Mouse (Mus musculus): ENCODE measurements around the gene Nol10. TPM values are rescaled to one million over a fixed set of nuclear protein-coding genes. Genes with fewer than 3 reads are reported as not detected.

The Nol10 gene
- polyA plus RNA-seq, 1 experiment from 2014 or later: 15.0 TPM

- H3K9me3 ChIP-seq (replicated peaks; ENCODE audit: low read length): no peaks in the 10 kb centered on the region
Observed at GRCm38 (mm10) chr12:17411242-17411641, 63.0 kb downstream of the Nol10 start.

GRCm38 (mm10) chr12:17411797-17412526 lies 63.7 kb downstream of the Nol10 start:
- ATAC-seq (replicated peaks; ENCODE audit: low FRiP score, low read depth) (no peak), DNase-seq (ENCODE audit: low spot score) (no peak)
- H3K9me3 ChIP-seq (replicated peaks; ENCODE audit: low read length): no peaks in the 10 kb centered on the region
- H3K27ac ChIP-seq: no peak overlapping the region
- no peaks in the 10 kb centered on the region for H3K4me1 ChIP-seq (replicated peaks; ENCODE audit: insufficient read depth, low read length)
- H3K9ac ChIP-seq (ENCODE audit: low read depth, low read length): no peak overlapping the region
- no peak overlapping the region for H3K4me2 ChIP-seq (ENCODE audit: low read length)
- TF ChIP-seq CTCF (IDR thresholded peaks at IDR 0.05; ENCODE audit: low read depth): no peak
- H3K36me3 ChIP-seq (ENCODE audit: insufficient read depth, low read length): peaks cover 28% of the 10 kb centered on the region
- no peaks in the 10 kb centered on the region for H3K27me3 ChIP-seq (ENCODE audit: insufficient read depth, low read length)
- 59% methylated on average over 12 of the region's 12 CpGs for WGBS
- H3K4me3 ChIP-seq (replicated peaks; ENCODE audit: low read depth, low read length): no peak overlapping the region

More at GRCm38 (mm10) chr12:17411242-17411641, 63.0 kb downstream of the Nol10 start:
- ATAC-seq (replicated peaks; ENCODE audit: low FRiP score, low read depth): no peak
- Histone ChIP-seq H3K27ac (no peak overlapping the region), H3K4me1 (replicated peaks; ENCODE audit: insufficient read depth, low read length) (no peaks in the 10 kb centered on the region), H3K4me3 (replicated peaks; ENCODE audit: low read depth, low read length) (no peak overlapping the region), H3K36me3 (ENCODE audit: insufficient read depth, low read length) (peaks cover 26% of the 10 kb centered on the region), H3K4me2 (ENCODE audit: low read length) (no peak overlapping the region), H3K9ac (ENCODE audit: low read depth, low read length) (no peak overlapping the region), H3K27me3 (ENCODE audit: insufficient read depth, low read length) (no peaks in the 10 kb centered on the region)
- DNase-seq (ENCODE audit: low spot score): no peak
- no peak for TF ChIP-seq CTCF (IDR thresholded peaks at IDR 0.05; ENCODE audit: low read depth)
- 89% methylated on average over 2 of the region's 2 CpGs for WGBS

DNA sequence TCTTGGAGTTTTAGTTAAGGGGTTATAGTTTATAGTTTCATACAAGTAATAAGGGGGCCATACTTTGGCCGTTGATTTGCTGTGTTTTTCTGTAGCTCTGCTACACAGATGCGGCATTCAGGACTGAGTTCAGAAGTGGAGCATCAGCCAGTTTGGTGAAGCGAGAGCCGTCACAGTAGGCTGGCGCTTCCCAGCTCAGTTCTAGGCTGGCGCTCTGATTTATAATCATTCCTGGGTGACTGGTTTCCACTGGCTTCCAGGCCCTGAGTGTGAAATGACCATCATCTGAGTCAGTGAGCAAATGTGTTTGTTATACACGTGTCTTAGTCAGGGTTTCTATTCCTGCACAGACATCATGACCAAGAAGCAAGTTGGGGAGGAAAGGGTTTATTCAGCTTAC lies 66.5 kb downstream of the Nol10 start:
- 51% methylated on average over 7 of the region's 7 CpGs for WGBS
- no peak for ATAC-seq (replicated peaks; ENCODE audit: low FRiP score, low read depth)
- TF ChIP-seq CTCF (IDR thresholded peaks at IDR 0.05; ENCODE audit: low read depth): no peak

GRCm38 (mm10) chr12:17420168-17420810 lies 72.0 kb downstream of the Nol10 start:
- WGBS: 32% methylated on average over 3 of the region's 3 CpGs
- Histone ChIP-seq H3K36me3 (ENCODE audit: insufficient read depth, low read length) (peaks cover 36% of the 10 kb centered on the region), H3K9ac (ENCODE audit: low read depth, low read length) (no peak overlapping the region), H3K4me1 (replicated peaks; ENCODE audit: insufficient read depth, low read length) (no peaks in the 10 kb centered on the region), H3K4me2 (ENCODE audit: low read length) (no peak overlapping the region), H3K27me3 (ENCODE audit: insufficient read depth, low read length) (no peaks in the 10 kb centered on the region), H3K4me3 (replicated peaks; ENCODE audit: low read depth, low read length) (no peak overlapping the region), H3K27ac (no peak overlapping the region), H3K9me3 (replicated peaks; ENCODE audit: low read length) (no peaks in the 10 kb centered on the region)
- no peak for DNase-seq (ENCODE audit: low spot score)
- no peak for ATAC-seq (replicated peaks; ENCODE audit: low FRiP score, low read depth)
- no peak for TF ChIP-seq CTCF (IDR thresholded peaks at IDR 0.05; ENCODE audit: low read depth)

More for the DNA sequence above, 66.5 kb downstream of the Nol10 start:
- H3K4me3 ChIP-seq (replicated peaks; ENCODE audit: low read depth, low read length): no peak overlapping the region
- peaks cover 32% of the 10 kb centered on the region; the same call in 1 of the 2 replicates for H3K36me3 ChIP-seq (ENCODE audit: insufficient read depth, low read length)
- H3K4me2 ChIP-seq (ENCODE audit: low read length): no peak overlapping the region
- no peaks in the 10 kb centered on the region for H3K9me3 ChIP-seq (replicated peaks; ENCODE audit: low read length)
- DNase-seq (ENCODE audit: low spot score): no peak
- H3K27me3 ChIP-seq (ENCODE audit: insufficient read depth, low read length): no peaks in the 10 kb centered on the region
- H3K9ac ChIP-seq (ENCODE audit: low read depth, low read length): no peak overlapping the region
- no peaks in the 10 kb centered on the region for H3K4me1 ChIP-seq (replicated peaks; ENCODE audit: insufficient read depth, low read length)
- H3K27ac ChIP-seq: no peak overlapping the region

DNA sequence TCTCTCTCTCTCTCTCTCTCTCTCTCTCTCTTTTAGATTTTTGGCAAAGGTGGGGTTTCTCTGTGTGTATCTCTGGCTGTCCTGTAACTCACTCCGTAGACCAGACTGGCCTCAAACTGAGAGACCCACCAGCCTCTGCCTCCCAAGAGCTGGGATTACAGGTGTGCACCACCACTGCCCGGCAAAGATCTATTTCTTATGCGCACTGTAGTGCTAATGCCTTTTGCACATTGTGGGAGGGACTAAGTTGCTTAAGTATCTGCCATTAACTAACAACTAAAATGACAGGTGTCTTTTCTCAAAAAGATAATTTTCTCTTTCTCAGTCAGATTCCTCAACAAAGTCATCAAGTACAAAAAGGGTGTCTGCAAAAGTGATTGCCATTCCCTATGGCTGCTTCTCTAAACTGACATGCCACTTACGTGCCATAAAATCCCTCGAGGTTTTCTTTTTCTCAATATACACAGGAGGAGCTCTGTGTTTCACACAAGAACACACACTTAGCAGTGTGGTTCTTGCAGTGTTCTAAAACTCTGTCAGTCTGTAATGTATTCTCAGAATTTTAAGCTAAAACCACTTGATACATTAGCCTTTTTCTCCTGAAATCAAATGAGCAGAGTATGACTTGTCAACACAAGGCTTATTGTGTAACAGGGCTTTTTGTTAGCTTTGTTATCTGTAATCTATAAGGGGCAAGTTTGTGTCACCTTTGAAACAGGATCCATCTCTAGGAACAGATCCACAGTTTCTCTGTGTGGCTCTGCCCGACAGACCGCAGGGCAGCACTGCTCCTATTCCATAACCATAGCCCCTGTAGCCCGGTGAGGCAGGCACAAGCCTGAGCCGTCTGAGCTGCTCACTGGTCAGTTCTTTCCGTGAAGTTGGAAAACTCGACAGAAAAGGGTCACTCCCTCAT lies 77.3 kb downstream of the Nol10 start:
- H3K4me1 ChIP-seq (replicated peaks; ENCODE audit: insufficient read depth, low read length): no peaks in the 10 kb centered on the region
- ATAC-seq (replicated peaks; ENCODE audit: low FRiP score, low read depth): no peak
- H3K27ac ChIP-seq: no peak overlapping the region
- H3K27me3 ChIP-seq (ENCODE audit: insufficient read depth, low read length): no peaks in the 10 kb centered on the region
- peaks cover 25% of the 10 kb centered on the region for H3K36me3 ChIP-seq (ENCODE audit: insufficient read depth, low read length)
- no peak for TF ChIP-seq CTCF (IDR thresholded peaks at IDR 0.05; ENCODE audit: low read depth)
- 69% methylated on average over 11 of the region's 11 CpGs for WGBS
- no peak overlapping the region for H3K9ac ChIP-seq (ENCODE audit: low read depth, low read length)
- H3K9me3 ChIP-seq (replicated peaks; ENCODE audit: low read length): no peaks in the 10 kb centered on the region
- DNase-seq (ENCODE audit: low spot score): no peak
- H3K4me3 ChIP-seq (replicated peaks; ENCODE audit: low read depth, low read length): no peak overlapping the region
- H3K4me2 ChIP-seq (ENCODE audit: low read length): no peak overlapping the region

DNA sequence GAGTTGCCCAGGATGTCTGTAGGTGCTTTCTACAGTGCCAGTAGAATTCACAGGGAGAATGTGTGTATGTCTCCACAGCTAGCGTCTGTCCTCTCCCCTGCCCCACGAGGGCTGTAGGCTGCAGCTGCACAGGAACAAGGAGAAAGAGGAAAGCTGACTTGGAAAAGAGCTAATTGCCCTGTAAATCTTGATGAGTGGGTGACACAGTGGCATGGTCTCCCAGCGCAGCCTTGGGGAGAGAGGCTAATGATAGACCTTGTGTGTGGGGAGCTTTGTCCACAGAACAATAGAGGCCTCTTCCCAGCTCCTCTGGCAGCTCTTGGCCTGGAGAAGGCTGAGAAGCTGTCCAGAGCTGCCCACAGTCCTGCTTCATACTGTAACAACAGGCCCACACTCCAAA lies 78.5 kb downstream of the Nol10 start:
- Histone ChIP-seq H3K4me2 (ENCODE audit: low read length) (no peak overlapping the region), H3K36me3 (ENCODE audit: insufficient read depth, low read length) (peaks cover 31% of the 10 kb centered on the region)

More for the DNA sequence above, 78.5 kb downstream of the Nol10 start:
- no peaks in the 10 kb centered on the region for H3K9me3 ChIP-seq (replicated peaks; ENCODE audit: low read length)
- no peaks in the 10 kb centered on the region for H3K27me3 ChIP-seq (ENCODE audit: insufficient read depth, low read length)
- DNase-seq (ENCODE audit: low spot score) (no peak), ATAC-seq (replicated peaks; ENCODE audit: low FRiP score, low read depth) (no peak)
- no peaks in the 10 kb centered on the region for H3K4me1 ChIP-seq (replicated peaks; ENCODE audit: insufficient read depth, low read length)
- H3K9ac ChIP-seq (ENCODE audit: low read depth, low read length): no peak overlapping the region
- H3K27ac ChIP-seq: no peak overlapping the region
- H3K4me3 ChIP-seq (replicated peaks; ENCODE audit: low read depth, low read length): no peak overlapping the region
- TF ChIP-seq CTCF (IDR thresholded peaks at IDR 0.05; ENCODE audit: low read depth): no peak
- WGBS: 27% methylated on average over 3 of the region's 3 CpGs

All from kidney, postnatal 0 days (tissue).